Mouse (Mus musculus): ENCODE measurements around the gene 1700013F07Rik.

GRCm38 (mm10) chr3:108497602-108498001 lies 36.3 kb upstream of the 1700013F07Rik start:
- TF ChIP-seq CTCF (conservative IDR thresholded peaks at IDR 0.05; ENCODE audit: insufficient read depth, insufficient read length, low read depth, low read length), result no peak
- no peak for TF ChIP-seq POLR2A (IDR thresholded peaks at IDR 0.05; ENCODE audit: low read depth, low read length)

All from kidney, adult 2 months (tissue).